ENCODE assay signal across 7 mouse cellular contexts in genomic region chr16:91441366-91441765, GRCm38 (mm10). TPM values are rescaled to one million over a fixed set of nuclear protein-coding genes. Genes with fewer than 3 reads are reported as not detected.
A peak's percentile ranks its signal among the peaks of the same experiment; 100 is the strongest.
DNase-seq lines count a peak whose midpoint lies in the region; ATAC-seq lines count a peak whose summit lies in the region.

No protein-coding gene starts in this region.

- no peak overlapping the region for H3K27ac ChIP-seq in forebrain, embryonic 15.5 days (replicated peaks)

- 73% methylated on average over 7 of the region's 7 CpGs for WGBS in forebrain, embryonic 15.5 days

- H3K9ac ChIP-seq in forebrain, embryonic 15.5 days (replicated peaks), result no peak overlapping the region

- no peak overlapping the region for H3K4me3 ChIP-seq in forebrain, embryonic 15.5 days

- H3K27me3 ChIP-seq in forebrain, embryonic 15.5 days, result no peaks in the 10 kb centered on the region

- H3K9me3 ChIP-seq in forebrain, embryonic 15.5 days, result no peaks in the 10 kb centered on the region

- peak; percentile 66 for DNase-seq in 3T3-L1 (ENCODE audit: low read depth, low spot score)
- DNase-seq in MN1 (ENCODE audit: low spot score), result peak; percentile 45
- peak; percentile 38 for DNase-seq in gastrocnemius, postnatal 10 days
- peak; percentile 78 to 82 for DNase-seq in kidney, adult 8-10 months
- peak; percentile 74 for DNase-seq in lung, postnatal 14 days

- H3K4me2 ChIP-seq in forebrain, embryonic 15.5 days (replicated peaks), result no peak overlapping the region

- no peaks in the 10 kb centered on the region for H3K36me3 ChIP-seq in forebrain, embryonic 15.5 days

- no peak for ATAC-seq in inflammation-experienced regulatory T-cells, adult 6 months
- ATAC-seq in forebrain, embryonic 15.5 days (replicated peaks), result no peak

- no peaks in the 10 kb centered on the region for H3K4me1 ChIP-seq in forebrain, embryonic 15.5 days

RNA-seq across cellular contexts. Expression of gene Il10rb, which starts 35.4 kb away (rescaled TPM):
- total RNA-seq in gastrocnemius, postnatal 10 days (2021), result 10 to 100 TPM; 13.4 to 17.0 TPM
- polyA plus RNA-seq in inflammation-experienced regulatory T-cells, adult 6 months (2017; shearing (Covaris generic)), result 100 to 1,000 TPM in 2 of 3 experiments, 10 to 100 TPM in 1; 95.7 to 124 (median 113) TPM
- 7.7 and 9.6 TPM in 2 replicates for polyA plus RNA-seq in forebrain, embryonic 15.5 days (2015; fragmentation: Nextera tagmentation; extraction: Ambion mirVana)

RNA-seq across cellular contexts. Expression of gene Ifnar1, which starts 43.7 kb away (rescaled TPM):
- total RNA-seq in gastrocnemius, postnatal 10 days (2021), result 10 to 100 TPM; 34.9 to 36.9 TPM
- 10 to 100 TPM; 61.2 to 75.3 (median 62.6) TPM for polyA plus RNA-seq in inflammation-experienced regulatory T-cells, adult 6 months (2017; shearing (Covaris generic))
- polyA plus RNA-seq in forebrain, embryonic 15.5 days (2015; fragmentation: Nextera tagmentation; extraction: Ambion mirVana), result 52.6 and 54.8 TPM in 2 replicates

RNA-seq across cellular contexts. Expression of gene Gm21970, which starts 49.8 kb away (rescaled TPM):
- total RNA-seq in gastrocnemius, postnatal 10 days (2021), result not detected
- 1 to 10 TPM in 1 of 3 experiments, not detected in 2; 2.6 TPM for polyA plus RNA-seq in inflammation-experienced regulatory T-cells, adult 6 months (2017; shearing (Covaris generic))
- polyA plus RNA-seq in forebrain, embryonic 15.5 days (2015; fragmentation: Nextera tagmentation; extraction: Ambion mirVana), result not detected in 2 replicates
